Mouse (Mus musculus) liver, embryonic 12.5 days (tissue): Measurements from ENCODE around the gene Krt5. TPM values are rescaled to one million over a fixed set of nuclear protein-coding genes. Genes with fewer than 3 reads are reported as not detected.

Experiments
- ATAC-seq: fragments of 200-750 bp; cut with Nextera tagmentation; 2 replicates; pipeline ENCODE4 v1.8.0; 2017; ENCODE audit warnings: moderate number of reproducible peaks, mild to moderate bottlenecking, moderate library complexity
- H3K27ac ChIP-seq: fragments of 300-500 bp; sonication (generic); 2 replicates; pipeline ENCODE4 v1.5.1; 2016; ENCODE audit warnings: mild to moderate bottlenecking
- H3K27me3 ChIP-seq: fragments of 300-500 bp; sonication (generic); replicated peaks from 2 replicates; pipeline ENCODE4 v1.6.1; 2016; ENCODE audit warnings: mild to moderate bottlenecking, moderate library complexity
- H3K36me3 ChIP-seq: fragments of 300-500 bp; sonication (generic); 2 replicates; pipeline ENCODE4 v1.6.1; 2016; ENCODE audit warnings: mild to moderate bottlenecking, moderate library complexity
- H3K4me1 ChIP-seq: fragments of 300-500 bp; sonication (generic); 2 replicates; pipeline ENCODE4 v1.6.1; 2016
- H3K4me2 ChIP-seq: fragments of 300-500 bp; sonication (generic); 2 replicates; pipeline ENCODE4 v1.6.1; 2016; ENCODE audit warnings: mild to moderate bottlenecking, moderate library complexity
- H3K4me3 ChIP-seq: fragments of 300-500 bp; sonication (generic); 2 replicates; pipeline ENCODE4 v1.5.1; 2016; ENCODE audit warnings: mild to moderate bottlenecking, moderate library complexity
- H3K9ac ChIP-seq: fragments of 300-500 bp; sonication (generic); 2 replicates; pipeline ENCODE4 v1.6.1; 2016; ENCODE audit warnings: mild to moderate bottlenecking, moderate library complexity
- H3K9me3 ChIP-seq: fragments of 300-500 bp; sonication (generic); replicated peaks from 2 replicates; pipeline ENCODE4 v1.6.1; 2016; ENCODE audit warnings: mild to moderate bottlenecking, moderate library complexity
- WGBS: fragments of 180-500 bp; shearing (Covaris S2); methylation state at CpG from one replicate; pipeline ENCODE4 v1.1.7; 2016; ENCODE audit not compliant: insufficient replicate concordance; 5-methylcytosine and 5-hydroxymethylcytosine counted together
- polyA plus RNA-seq: library from polyadenylated mRNA; unstranded; fragments of >200 nt; fragmentation: Nextera tagmentation; extraction: Ambion mirVana; gene quantifications from 2 replicates; pipeline ENCODE4 v1.2.1, GENCODE M21; 2016

Gene Krt5
- 0.08 and 0.38 TPM in 2 replicates for polyA plus RNA-seq

- H3K4me1 ChIP-seq = no peaks in the 10 kb centered on the region
- H3K9ac ChIP-seq = no peak within 1 kb of the TSS
- no peaks in the 10 kb centered on the region for H3K9me3 ChIP-seq
- no peak within 1 kb of the TSS for H3K4me3 ChIP-seq
- H3K36me3 ChIP-seq = no peaks in the 10 kb centered on the region
- no peak within 1 kb of the TSS for H3K4me2 ChIP-seq
- ATAC-seq = no peak
- 0 out of 2 replicates have a peak, but pooled peaks cover 8% of the 10 kb centered on the region for H3K27me3 ChIP-seq
- 73% methylated on average over 13 of the region's 13 CpGs for WGBS
- H3K27ac ChIP-seq = no peak within 1 kb of the TSS
Observed at GRCm38 (mm10) chr15:101712720-101713119, at the start of gene Krt5. Gene Krt5 (minus strand): TSS chr15:101712898.

DNA sequence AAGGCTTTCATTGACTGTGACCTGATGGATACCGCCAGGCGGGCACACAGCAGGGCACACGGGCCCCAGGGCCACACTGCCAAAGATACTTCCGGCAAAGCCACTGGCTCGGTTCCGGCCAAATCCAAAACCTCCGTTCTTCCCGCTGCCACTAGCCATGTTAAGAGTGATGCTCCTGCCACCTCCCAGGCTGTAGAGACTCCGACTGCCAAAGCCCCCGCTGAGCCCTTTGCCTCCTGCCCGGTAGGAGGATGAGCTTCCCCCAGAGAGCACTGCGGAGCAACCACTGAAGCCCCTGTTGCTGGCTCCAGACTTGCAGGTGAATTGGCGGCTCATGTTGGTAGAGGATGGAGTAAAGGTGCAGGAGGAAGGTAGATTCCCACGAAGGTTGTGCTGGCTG lies 30.0 kb upstream of the Krt5 start, which contains the start of gene Krt71:
Gene Krt71, minus strand, starts transcription at position 399 of the 400 bp plus-strand sequence.
- no peak for ATAC-seq

GRCm38 (mm10) chr15:101737786-101738185 lies 25.1 kb upstream of the Krt5 start:
- Histone ChIP-seq H3K4me3 (no peak overlapping the region), H3K4me1 (no peaks in the 10 kb centered on the region), H3K9me3 (no peaks in the 10 kb centered on the region), H3K27ac (no peak overlapping the region), H3K36me3 (no peaks in the 10 kb centered on the region), H3K4me2 (no peak overlapping the region), H3K9ac (no peak overlapping the region), H3K27me3 (0 out of 2 replicates have a peak, but pooled peaks cover 10% of the 10 kb centered on the region)
- ATAC-seq = no peak
- WGBS = 68% methylated on average over 7 of the region's 7 CpGs

More for the DNA sequence above, 30.0 kb upstream of the Krt5 start, which contains the start of gene Krt71:
- H3K27ac ChIP-seq = no peak within 1 kb of the TSS
- 0 out of 2 replicates have a peak, but pooled peaks cover 12% of the 10 kb centered on the region for H3K27me3 ChIP-seq
- 41% methylated on average over 14 of the region's 14 CpGs for WGBS
- no peak within 1 kb of the TSS for H3K9ac ChIP-seq
- H3K9me3 ChIP-seq = no peaks in the 10 kb centered on the region
- H3K4me2 ChIP-seq = no peak within 1 kb of the TSS
- no peaks in the 10 kb centered on the region for H3K36me3 ChIP-seq
- H3K4me1 ChIP-seq = no peaks in the 10 kb centered on the region
- H3K4me3 ChIP-seq = no peak within 1 kb of the TSS

DNA sequence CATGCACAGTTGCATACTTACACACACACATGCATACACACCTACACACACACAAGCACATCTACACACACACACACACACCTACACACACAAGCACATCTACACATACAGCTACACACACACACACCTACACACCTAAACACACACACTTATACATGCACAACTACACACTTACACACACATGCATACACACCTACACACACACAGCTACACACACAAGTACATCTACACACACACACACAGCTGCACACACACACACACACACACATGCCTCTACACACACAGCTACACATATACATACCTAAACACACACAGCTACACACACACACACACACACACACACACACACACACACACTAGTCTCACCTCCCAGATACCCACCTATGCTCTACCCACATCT lies 18.0 kb upstream of the Krt5 start:
- no peak for ATAC-seq
- Histone ChIP-seq H3K4me1 (no peaks in the 10 kb centered on the region), H3K9ac (no peak overlapping the region)

DNA sequence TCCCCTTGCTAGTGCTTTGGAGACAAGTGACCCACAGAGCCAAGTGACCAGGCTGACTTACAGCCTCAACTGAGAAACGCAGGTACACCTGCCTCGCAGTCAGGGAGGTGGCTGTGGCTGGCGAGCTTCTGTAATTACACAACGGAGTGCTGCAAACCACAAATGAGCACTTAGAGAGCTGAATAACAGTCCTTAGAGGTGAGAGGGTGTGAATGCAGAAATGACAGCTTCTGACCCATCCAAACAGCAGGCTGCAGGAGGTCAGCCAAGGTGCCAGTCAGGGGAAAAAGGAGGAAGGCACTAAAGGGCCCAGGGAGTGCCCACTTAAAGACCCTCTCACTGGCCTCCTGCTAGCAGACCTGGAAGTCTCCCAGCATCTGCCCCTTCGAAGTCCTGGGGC lies 12.0 kb upstream of the Krt5 start:
- no peak overlapping the region for H3K9ac ChIP-seq
- no peak overlapping the region for H3K27ac ChIP-seq
- H3K27me3 ChIP-seq = no peaks in the 10 kb centered on the region
- ATAC-seq = no peak
- no peaks in the 10 kb centered on the region for H3K9me3 ChIP-seq
- no peak overlapping the region for H3K4me3 ChIP-seq
- H3K4me1 ChIP-seq = no peaks in the 10 kb centered on the region
- no peak overlapping the region for H3K4me2 ChIP-seq
- no peaks in the 10 kb centered on the region for H3K36me3 ChIP-seq
- WGBS = 30% methylated on average over 5 of the region's 5 CpGs

More for the DNA sequence above, 18.0 kb upstream of the Krt5 start:
- Histone ChIP-seq H3K27ac (no peak overlapping the region), H3K36me3 (no peaks in the 10 kb centered on the region), H3K27me3 (no peaks in the 10 kb centered on the region), H3K9me3 (no peaks in the 10 kb centered on the region), H3K4me3 (no peak overlapping the region), H3K4me2 (no peak overlapping the region)

GRCm38 (mm10) chr15:101715831-101716230 lies 3.1 kb upstream of the Krt5 start:
- Histone ChIP-seq H3K4me2 (no peak overlapping the region), H3K4me3 (no peak overlapping the region), H3K27me3 (0 out of 2 replicates have a peak, but pooled peaks cover 5% of the 10 kb centered on the region), H3K36me3 (no peaks in the 10 kb centered on the region), H3K27ac (no peak overlapping the region), H3K9me3 (no peaks in the 10 kb centered on the region), H3K4me1 (no peaks in the 10 kb centered on the region), H3K9ac (no peak overlapping the region)
- ATAC-seq = no peak
- 42% methylated on average over 3 of the region's 3 CpGs for WGBS

DNA sequence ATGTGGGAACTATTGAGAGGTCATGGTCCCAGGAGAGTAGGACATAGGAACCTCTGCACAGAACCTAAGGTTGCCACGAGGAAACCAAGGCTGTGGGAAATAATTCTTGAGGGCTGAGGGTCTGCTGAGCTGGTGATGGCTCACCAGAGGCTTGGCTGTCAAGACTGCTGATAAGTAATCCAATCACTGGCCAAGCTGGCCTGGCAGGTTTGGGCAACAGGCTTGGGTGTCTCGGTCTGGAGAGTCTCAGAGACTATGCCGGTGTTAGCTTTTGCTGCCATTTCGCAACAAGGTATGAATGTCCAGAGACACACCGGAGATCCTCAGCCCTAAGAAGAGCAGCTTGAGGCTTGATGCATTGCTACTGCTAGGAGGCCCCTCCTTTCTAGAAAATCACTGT lies 1.7 kb upstream of the Krt5 start:
- Histone ChIP-seq H3K36me3 (no peaks in the 10 kb centered on the region), H3K4me2 (no peak overlapping the region), H3K4me1 (no peaks in the 10 kb centered on the region), H3K27me3 (0 out of 2 replicates have a peak, but pooled peaks cover 5% of the 10 kb centered on the region), H3K4me3 (no peak overlapping the region), H3K9ac (no peak overlapping the region), H3K9me3 (no peaks in the 10 kb centered on the region), H3K27ac (no peak overlapping the region)
- WGBS = 61% methylated on average over 5 of the region's 5 CpGs
- ATAC-seq = no peak

- Histone ChIP-seq H3K9me3 (no peaks in the 10 kb centered on the region), H3K9ac (no peak overlapping the region), H3K4me3 (no peak overlapping the region), H3K36me3 (no peaks in the 10 kb centered on the region), H3K27me3 (0 out of 2 replicates have a peak, but pooled peaks cover 5% of the 10 kb centered on the region), H3K27ac (no peak overlapping the region), H3K4me1 (no peaks in the 10 kb centered on the region), H3K4me2 (no peak overlapping the region)
- ATAC-seq = no peak
- 56% methylated on average over 8 of the region's 8 CpGs for WGBS
Observed at GRCm38 (mm10) chr15:101713731-101714130, 1.0 kb upstream of the Krt5 start.

GRCm38 (mm10) chr15:101708683-101709082 lies 4.0 kb downstream of the Krt5 start:
- no peaks in the 10 kb centered on the region for H3K36me3 ChIP-seq
- 50% methylated on average over 11 of the region's 11 CpGs for WGBS
- no peak overlapping the region for H3K27ac ChIP-seq
- no peak overlapping the region for H3K9ac ChIP-seq
- ATAC-seq = no peak
- H3K4me1 ChIP-seq = no peaks in the 10 kb centered on the region
- no peaks in the 10 kb centered on the region for H3K9me3 ChIP-seq
- no peak overlapping the region for H3K4me2 ChIP-seq
- no peak overlapping the region for H3K4me3 ChIP-seq
- peaks cover 8% of the 10 kb centered on the region for H3K27me3 ChIP-seq

DNA sequence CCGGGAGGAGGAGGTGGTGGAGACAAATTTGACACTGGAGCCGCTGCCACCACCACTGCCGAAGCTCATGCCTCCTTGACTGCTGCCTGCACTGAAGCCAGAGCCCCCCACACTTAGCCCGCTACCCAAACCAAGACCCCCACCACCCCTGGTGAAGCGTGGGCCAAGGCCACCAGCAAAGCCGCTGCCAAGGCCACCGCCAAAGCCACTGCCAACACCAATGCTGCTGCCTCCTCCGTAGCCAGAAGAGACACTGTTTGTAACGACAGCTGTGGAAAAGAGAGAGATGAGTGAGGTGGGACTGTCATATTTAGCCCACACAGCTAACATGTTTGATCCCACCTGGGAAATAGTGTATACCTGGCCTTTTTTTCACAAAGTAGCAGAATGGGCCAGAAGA lies 5.2 kb downstream of the Krt5 start:
- no peak overlapping the region for H3K27ac ChIP-seq
- no peak overlapping the region for H3K4me2 ChIP-seq
- H3K4me3 ChIP-seq = no peak overlapping the region
- H3K27me3 ChIP-seq = peaks cover 3% of the 10 kb centered on the region
- H3K9me3 ChIP-seq = no peaks in the 10 kb centered on the region
- ATAC-seq = no peak
- no peaks in the 10 kb centered on the region for H3K36me3 ChIP-seq
- no peak overlapping the region for H3K9ac ChIP-seq
- 63% methylated on average over 9 of the region's 9 CpGs for WGBS
- no peaks in the 10 kb centered on the region for H3K4me1 ChIP-seq

- no peaks in the 10 kb centered on the region for H3K9me3 ChIP-seq
- ATAC-seq = no peak
- H3K27me3 ChIP-seq = peaks cover 3% of the 10 kb centered on the region
- 59% methylated on average over 4 of the region's 4 CpGs for WGBS
- no peaks in the 10 kb centered on the region for H3K36me3 ChIP-seq
- no peak overlapping the region for H3K27ac ChIP-seq
- no peak overlapping the region for H3K4me3 ChIP-seq
- H3K9ac ChIP-seq = no peak overlapping the region
- H3K4me2 ChIP-seq = no peak overlapping the region
- no peaks in the 10 kb centered on the region for H3K4me1 ChIP-seq
Observed at GRCm38 (mm10) chr15:101704066-101704465, 8.6 kb downstream of the Krt5 start.

DNA sequence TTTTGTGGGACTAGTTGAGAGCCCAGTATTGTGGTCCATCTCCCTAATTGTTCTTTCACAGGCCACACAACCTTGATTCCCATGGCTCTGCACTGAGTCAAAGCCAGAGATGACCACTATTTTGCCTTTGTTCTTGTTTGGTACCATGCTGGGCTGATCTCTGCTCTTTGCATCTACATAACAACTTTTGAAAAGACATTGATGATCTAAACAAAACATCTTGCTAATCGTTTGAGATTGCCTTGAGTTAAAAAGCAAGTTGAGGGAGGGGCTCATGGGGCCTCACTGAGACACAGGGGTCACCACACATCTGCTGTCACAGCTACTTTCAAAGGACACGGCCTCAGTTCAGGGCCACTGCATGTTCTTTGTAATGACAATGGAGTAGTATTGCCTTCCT lies 10.3 kb downstream of the Krt5 start:
- Histone ChIP-seq H3K27me3 (no peaks in the 10 kb centered on the region; the same call in none of the 2 replicates), H3K36me3 (no peaks in the 10 kb centered on the region), H3K9me3 (no peaks in the 10 kb centered on the region), H3K4me2 (no peak overlapping the region), H3K27ac (no peak overlapping the region), H3K4me1 (no peaks in the 10 kb centered on the region), H3K9ac (no peak overlapping the region), H3K4me3 (no peak overlapping the region)
- ATAC-seq = no peak
- WGBS = 41% methylated on average over 2 of the region's 2 CpGs

- 67% methylated on average over 8 of the region's 8 CpGs for WGBS
- H3K4me1 ChIP-seq = no peaks in the 10 kb centered on the region
- no peak for ATAC-seq
- H3K9ac ChIP-seq = no peak overlapping the region
- no peaks in the 10 kb centered on the region for H3K36me3 ChIP-seq
- H3K27me3 ChIP-seq = no peaks in the 10 kb centered on the region; the same call in 1 of the 2 replicates
- no peaks in the 10 kb centered on the region for H3K9me3 ChIP-seq
- no peak overlapping the region for H3K27ac ChIP-seq
- no peak overlapping the region for H3K4me3 ChIP-seq
- no peak overlapping the region for H3K4me2 ChIP-seq
Observed at GRCm38 (mm10) chr15:101699866-101700265, 12.8 kb downstream of the Krt5 start.
